Mouse (Mus musculus) megakaryocyte, embryonic 14.5 days (primary cell): Measurements from ENCODE around the gene Efhb. TPM values are rescaled to one million over a fixed set of nuclear protein-coding genes. Genes with fewer than 3 reads are reported as not detected.

ENCODE experiments used
- H3K27me3 ChIP-seq: replicated peaks from 2 replicates; pipeline ENCODE3; 2012; ENCODE audit warnings: inconsistent platforms
- H3K36me3 ChIP-seq: replicated peaks from 2 replicates; pipeline ENCODE3; 2012; ENCODE audit warnings: low read length, inconsistent platforms, mixed read lengths
- H3K4me1 ChIP-seq: 2 replicates; pipeline ENCODE4 v1.6.1; 2012; ENCODE audit warnings: inconsistent platforms
- H3K4me3 ChIP-seq: replicated peaks from 2 replicates; pipeline ENCODE3; 2012; ENCODE audit warnings: moderate library complexity, mild to moderate bottlenecking, inconsistent platforms
- H3K9me3 ChIP-seq: 2 replicates; pipeline ENCODE4 v1.6.1; 2012; ENCODE audit warnings: inconsistent platforms
- FLI1 ChIP-seq: IDR thresholded peaks from 2 replicates; pipeline ENCODE4 v1.6.1; 2012; ENCODE audit warnings: low read length, inconsistent platforms, mixed read lengths
- GATA1 ChIP-seq: IDR thresholded peaks from 3 replicates; pipeline ENCODE4 v1.6.1; 2012; ENCODE audit warnings: mixed read lengths, low read length, inconsistent platforms, borderline replicate concordance
- polyA plus RNA-seq: library from polyadenylated mRNA; stranded (reverse); fragments of >175 nt; gene quantifications from 2 replicates; pipeline ENCODE4 v1.2.3, GENCODE M21; 2012; ENCODE audit warnings: low replicate concordance; ENCODE audit not compliant: insufficient read depth

Gene Efhb
- polyA plus RNA-seq, 1 experiment: not detected

DNA sequence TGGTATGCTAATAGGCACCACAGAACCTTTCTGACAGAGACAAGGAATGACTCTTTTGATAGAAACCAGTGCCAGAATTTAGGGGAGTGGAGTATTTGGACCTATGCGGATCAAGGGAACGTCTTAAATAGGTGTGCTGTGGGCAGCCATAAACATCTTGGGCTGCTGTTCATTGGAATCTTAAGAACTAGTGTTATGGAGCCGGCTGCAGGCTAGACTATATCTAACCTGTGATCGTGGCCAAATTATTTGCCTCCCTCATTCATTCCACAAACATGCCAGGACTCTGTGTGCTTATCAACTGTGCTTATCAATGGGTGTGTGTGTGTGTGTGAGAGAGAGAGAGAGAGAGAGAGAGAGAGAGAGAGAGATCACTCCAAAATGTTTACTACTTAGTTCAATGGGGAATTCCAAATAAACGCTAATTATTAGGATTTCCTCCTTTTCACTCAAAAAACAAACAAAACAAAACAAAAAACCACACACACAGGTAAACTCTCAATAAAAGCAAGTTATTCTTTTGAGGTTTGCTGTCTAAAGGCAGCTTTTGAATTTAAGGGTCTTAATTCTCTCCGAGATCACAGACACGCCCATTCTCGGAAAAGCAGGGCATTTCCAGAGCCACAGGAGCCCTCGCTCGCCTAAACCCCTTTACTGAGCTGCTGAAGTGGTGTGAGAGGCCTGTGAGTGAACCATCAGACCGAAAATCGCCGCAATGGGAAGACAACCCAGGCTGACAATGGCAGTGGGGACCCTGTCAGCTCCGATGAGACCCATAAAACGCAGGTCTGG lies 15.1 kb upstream of the Efhb start:
- Histone ChIP-seq H3K27me3 (no peaks in the 10 kb centered on the region), H3K36me3 (peaks cover 7% of the 10 kb centered on the region), H3K9me3 (no peaks in the 10 kb centered on the region), H3K4me3 (peak overlapping the region; percentile 97), H3K4me1 (peaks cover 40% of the 10 kb centered on the region)
- TF ChIP-seq FLI1 (no peak), GATA1 (no peak)

DNA sequence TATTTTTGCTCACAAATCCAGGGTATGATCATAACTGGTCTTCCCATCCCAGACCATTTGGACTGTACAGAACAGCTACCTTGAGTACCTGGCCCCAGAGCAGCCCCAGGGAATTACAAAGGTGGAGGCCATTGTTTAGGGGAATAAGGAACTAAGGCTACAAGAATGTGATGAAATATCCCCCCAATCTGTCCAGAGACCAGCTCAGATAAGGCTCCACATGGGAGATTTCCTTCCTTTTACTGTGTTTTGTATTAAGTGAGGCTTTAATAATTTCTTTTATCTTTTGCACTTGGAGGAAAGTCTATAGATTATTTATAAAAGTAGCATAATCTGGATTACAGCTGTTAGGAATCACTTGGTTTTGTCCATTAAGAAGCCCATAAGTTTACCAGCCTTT lies 5.6 kb upstream of the Efhb start:
- Histone ChIP-seq H3K4me1 (peaks cover 9% of the 10 kb centered on the region), H3K27me3 (no peaks in the 10 kb centered on the region), H3K9me3 (no peaks in the 10 kb centered on the region), H3K4me3 (no peak overlapping the region), H3K36me3 (no peaks in the 10 kb centered on the region)
- no peak for TF ChIP-seq FLI1

GRCm38 (mm10) chr17:53465569-53465968 lies 2.4 kb upstream of the Efhb start:
- Histone ChIP-seq H3K36me3 (no peaks in the 10 kb centered on the region), H3K4me1 (peaks cover 14% of the 10 kb centered on the region), H3K4me3 (peak overlapping the region; percentile 28), H3K27me3 (peaks cover 2% of the 10 kb centered on the region), H3K9me3 (peaks cover 3% of the 10 kb centered on the region)
- TF ChIP-seq GATA1 (no peak), FLI1 (no peak)

GRCm38 (mm10) chr17:53463496-53463840 lies 347 bp upstream of the Efhb start:
- H3K4me1 ChIP-seq: peaks cover 14% of the 10 kb centered on the region
- H3K27me3 ChIP-seq: peaks cover 2% of the 10 kb centered on the region
- TF ChIP-seq FLI1 (no peak), GATA1 (no peak)
- peaks cover 9% of the 10 kb centered on the region for H3K9me3 ChIP-seq
- no peaks in the 10 kb centered on the region for H3K36me3 ChIP-seq
- peak overlapping the region; percentile 89 for H3K4me3 ChIP-seq

DNA sequence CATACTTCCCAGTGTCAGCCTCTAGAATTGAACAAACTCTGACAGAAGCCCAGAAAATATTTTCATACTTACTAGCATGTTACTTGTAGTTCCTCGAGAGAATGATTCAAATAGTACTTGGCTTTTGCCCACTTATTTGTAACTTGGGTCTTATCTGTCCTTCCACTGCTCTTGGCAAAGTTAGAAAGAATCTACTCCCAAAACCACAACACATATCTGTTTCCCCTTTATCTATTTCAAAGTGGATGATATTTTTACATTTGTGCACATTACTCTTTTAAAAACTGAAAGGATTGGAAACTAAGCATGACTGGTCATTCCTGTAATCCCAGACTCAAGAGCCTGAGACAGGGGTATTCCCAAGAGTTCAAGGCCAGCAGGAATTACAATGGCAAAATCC lies 6.4 kb downstream of the Efhb start:
- H3K36me3 ChIP-seq: no peaks in the 10 kb centered on the region
- no peak overlapping the region for H3K4me3 ChIP-seq
- H3K4me1 ChIP-seq: peaks cover 5% of the 10 kb centered on the region; the same call in 1 of the 2 replicates
- H3K9me3 ChIP-seq: peaks cover 14% of the 10 kb centered on the region
- TF ChIP-seq FLI1 (no peak), GATA1 (no peak)
- no peaks in the 10 kb centered on the region for H3K27me3 ChIP-seq

DNA sequence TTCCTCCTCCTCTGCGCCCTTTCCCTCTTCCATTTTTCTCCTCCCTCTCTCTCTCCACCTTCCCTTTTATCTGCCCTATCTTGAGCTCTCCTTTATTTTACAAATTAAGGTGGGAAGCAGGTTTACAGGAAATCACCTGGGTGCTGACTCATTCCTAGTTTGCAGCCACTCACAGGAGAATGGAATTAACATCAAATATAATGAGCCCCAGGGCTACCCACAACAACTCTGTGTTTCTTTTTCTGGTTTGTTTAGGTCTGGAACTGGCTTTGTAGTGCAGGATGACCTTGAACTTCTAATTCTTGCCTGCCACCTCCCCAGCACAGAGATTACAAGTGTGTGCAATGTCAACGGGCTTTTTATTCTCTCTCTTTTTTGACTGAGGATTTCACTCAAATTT lies 7.0 kb downstream of the Efhb start:
- no peak overlapping the region for H3K4me3 ChIP-seq
- no peaks in the 10 kb centered on the region for H3K27me3 ChIP-seq
- TF ChIP-seq FLI1 (no peak), GATA1 (no peak)
- peaks cover 5% of the 10 kb centered on the region; the same call in 1 of the 2 replicates for H3K4me1 ChIP-seq
- H3K9me3 ChIP-seq: peaks cover 14% of the 10 kb centered on the region
- no peaks in the 10 kb centered on the region for H3K36me3 ChIP-seq

- H3K4me3 ChIP-seq: peak overlapping the region; percentile 38
- no peaks in the 10 kb centered on the region for H3K36me3 ChIP-seq
- H3K9me3 ChIP-seq: no peaks in the 10 kb centered on the region
- peaks cover 4% of the 10 kb centered on the region; the same call in 1 of the 2 replicates for H3K4me1 ChIP-seq
- TF ChIP-seq GATA1 (no peak), FLI1 (no peak)
- no peaks in the 10 kb centered on the region for H3K27me3 ChIP-seq
Observed at GRCm38 (mm10) chr17:53402689-53403306, 60.3 kb downstream of the Efhb start.

- Histone ChIP-seq H3K27me3 (no peaks in the 10 kb centered on the region), H3K4me3 (no peak overlapping the region), H3K9me3 (no peaks in the 10 kb centered on the region), H3K4me1 (no peaks in the 10 kb centered on the region), H3K36me3 (no peaks in the 10 kb centered on the region)
- TF ChIP-seq FLI1 (no peak), GATA1 (no peak)
Observed at GRCm38 (mm10) chr17:53393201-53393600, 69.9 kb downstream of the Efhb start.

DNA sequence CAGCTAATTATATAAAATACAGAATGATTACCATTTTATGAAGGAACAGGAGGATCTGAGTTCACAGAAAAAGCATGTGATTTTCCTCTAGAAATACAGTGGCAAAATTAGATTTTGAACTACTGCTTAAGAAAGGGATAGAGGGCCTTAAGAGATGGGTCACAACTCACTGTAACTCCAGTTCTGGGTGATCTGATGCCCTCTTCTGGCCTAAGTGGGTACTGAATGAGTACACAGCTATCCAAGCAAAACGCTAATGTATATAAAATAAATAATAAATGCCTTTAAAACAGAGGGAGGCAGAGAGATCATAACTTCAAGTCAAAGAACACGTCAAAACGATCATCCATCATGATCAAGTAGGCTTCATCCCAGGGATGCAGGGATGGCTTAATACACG lies 73.6 kb downstream of the Efhb start:
- H3K4me3 ChIP-seq: no peak overlapping the region
- no peaks in the 10 kb centered on the region for H3K9me3 ChIP-seq
- no peaks in the 10 kb centered on the region for H3K4me1 ChIP-seq
- H3K27me3 ChIP-seq: no peaks in the 10 kb centered on the region
- no peaks in the 10 kb centered on the region for H3K36me3 ChIP-seq
- TF ChIP-seq FLI1: no peak
- TF ChIP-seq GATA1: no peak

DNA sequence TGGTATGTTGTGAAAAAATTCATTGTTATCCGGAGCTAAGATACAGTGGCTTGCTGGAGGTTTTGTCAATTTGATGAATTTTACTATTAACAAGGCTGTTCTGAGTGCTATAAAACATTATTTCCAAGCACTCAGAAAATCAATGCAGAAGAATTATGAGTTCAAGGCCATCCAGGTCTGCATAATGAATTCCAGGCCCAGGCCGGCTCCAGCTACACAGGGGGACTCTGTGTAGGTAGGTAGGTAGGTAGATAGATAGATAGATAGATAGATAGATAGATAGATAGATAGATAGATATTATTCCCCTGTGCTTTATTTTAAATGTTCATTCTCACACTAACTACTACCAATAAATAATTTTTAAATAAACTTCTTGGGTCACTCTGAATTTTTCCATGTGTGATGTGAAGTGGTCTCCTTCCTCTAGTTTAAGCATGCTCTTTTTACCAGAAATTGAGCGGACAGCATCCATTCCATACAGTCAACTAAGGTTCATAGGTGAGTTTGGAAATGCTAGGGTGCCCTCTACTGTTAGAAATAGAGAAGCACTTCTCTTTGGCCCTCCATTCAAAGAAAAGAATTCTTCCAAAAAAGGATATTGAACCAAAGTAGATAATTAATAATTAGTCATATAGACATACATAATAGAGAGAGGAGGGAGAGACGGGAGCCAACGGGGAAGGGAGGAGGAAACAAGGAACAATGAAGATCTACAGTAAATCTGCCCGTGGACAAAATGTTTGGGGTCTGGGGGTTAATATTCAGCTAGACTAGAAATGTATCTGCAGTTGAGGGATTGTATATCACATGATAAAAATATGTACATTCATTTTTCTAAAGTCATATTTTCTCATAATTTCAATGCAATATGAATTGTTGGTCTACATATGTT lies 75.3 kb downstream of the Efhb start:
- Histone ChIP-seq H3K4me3 (no peak overlapping the region), H3K36me3 (no peaks in the 10 kb centered on the region), H3K9me3 (no peaks in the 10 kb centered on the region), H3K4me1 (no peaks in the 10 kb centered on the region), H3K27me3 (no peaks in the 10 kb centered on the region)
- TF ChIP-seq GATA1 (no peak), FLI1 (no peak)

- H3K36me3 ChIP-seq: no peaks in the 10 kb centered on the region
- no peak overlapping the region for H3K4me3 ChIP-seq
- TF ChIP-seq FLI1 (no peak), GATA1 (no peak)
- no peaks in the 10 kb centered on the region for H3K4me1 ChIP-seq
- H3K9me3 ChIP-seq: no peaks in the 10 kb centered on the region
- H3K27me3 ChIP-seq: no peaks in the 10 kb centered on the region
Observed at GRCm38 (mm10) chr17:53386863-53387262, 76.3 kb downstream of the Efhb start.
